Mouse (Mus musculus): ENCODE measurements around the gene Aftph.

Gene Aftph

DNA sequence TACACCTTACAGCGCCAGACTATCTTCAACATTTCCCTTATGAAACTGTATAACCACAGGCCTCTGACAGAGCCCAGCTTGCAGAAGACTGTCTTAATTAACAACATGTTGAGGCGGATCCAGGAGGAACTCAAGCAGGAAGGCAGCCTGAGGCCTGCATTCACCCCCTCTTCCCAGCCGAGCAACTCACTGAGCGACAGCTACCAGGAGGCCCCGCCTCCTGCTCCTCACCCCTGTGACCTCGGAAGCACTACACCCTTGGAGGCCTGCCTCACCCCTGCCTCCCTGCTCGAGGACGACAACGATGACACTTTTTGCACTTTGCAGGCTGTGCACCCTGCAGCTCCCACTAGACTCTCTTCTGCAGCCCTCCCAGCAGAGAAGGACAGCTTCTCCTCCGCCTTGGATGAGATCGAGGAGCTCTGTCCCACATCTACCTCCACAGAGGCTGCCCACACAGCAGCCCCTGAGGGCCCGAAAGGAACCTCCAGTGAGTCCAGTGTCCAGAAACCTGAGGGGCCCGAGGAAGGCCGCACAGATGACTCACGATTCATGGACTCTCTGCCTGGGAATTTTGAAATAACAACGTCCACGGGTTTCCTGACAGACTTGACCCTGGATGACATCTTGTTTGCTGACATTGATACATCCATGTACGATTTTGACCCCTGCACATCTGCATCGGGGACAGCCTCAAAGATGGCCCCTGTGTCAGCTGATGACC lies 93.3 kb downstream of the Aftph start:
- peak; percentile 69 for DNase-seq (ENCODE audit: extremely low spot score)

DNA sequence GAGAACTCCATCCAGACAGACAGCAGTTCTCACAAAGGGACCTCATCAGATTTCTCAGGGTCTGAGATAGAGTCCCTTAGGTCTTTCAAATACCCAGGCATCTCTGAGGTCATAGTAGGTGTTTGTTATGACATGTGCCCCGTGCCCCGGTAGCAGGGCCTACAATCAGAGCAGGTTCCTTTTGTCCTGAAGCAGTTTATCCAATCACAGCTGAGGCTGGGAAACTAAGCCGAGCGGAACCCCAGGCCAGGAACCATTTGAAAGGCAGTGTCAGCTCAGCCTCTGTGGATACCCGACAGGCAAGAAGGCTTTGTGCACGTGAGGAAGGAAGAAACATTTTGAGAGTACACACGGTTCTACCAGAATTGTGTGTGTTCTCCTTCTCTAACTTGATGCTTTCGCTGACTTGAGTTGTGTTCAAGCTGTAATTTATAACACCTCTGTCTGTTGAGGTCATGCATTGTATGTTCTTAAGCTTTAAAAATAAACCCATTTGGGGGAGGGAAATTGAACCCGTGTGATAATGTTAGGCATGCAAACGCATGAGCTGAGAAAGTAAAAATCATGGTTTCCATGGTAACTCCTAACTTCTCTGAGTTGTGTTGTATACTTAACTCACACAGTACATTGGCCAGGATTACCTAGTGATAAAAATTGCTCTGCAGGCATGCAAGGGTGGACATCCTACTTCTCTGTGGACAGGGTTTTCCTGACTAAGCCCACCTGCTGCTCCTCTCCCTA lies 94.2 kb downstream of the Aftph start:
- DNase-seq (ENCODE audit: extremely low spot score), result no peak

DNA sequence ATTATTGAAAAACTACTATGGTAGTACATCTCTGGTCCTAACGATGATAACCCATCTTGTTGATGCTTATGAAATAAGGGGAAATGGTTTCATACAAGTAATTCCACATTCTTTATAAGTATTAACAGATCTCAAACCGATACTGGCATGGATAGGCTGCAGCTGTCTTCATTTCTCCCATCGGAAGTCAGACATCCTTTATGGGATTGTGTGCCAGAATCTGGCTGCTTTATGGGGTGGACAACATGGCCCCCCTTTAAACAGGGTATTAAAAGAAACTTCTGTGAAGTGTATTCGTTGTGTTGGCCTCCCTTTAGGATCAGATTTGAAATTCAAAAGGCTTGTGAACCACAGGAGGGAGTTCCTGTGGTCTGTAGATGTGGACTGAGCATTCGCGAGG lies 95.2 kb downstream of the Aftph start:
- no peak for DNase-seq (ENCODE audit: extremely low spot score)

DNA sequence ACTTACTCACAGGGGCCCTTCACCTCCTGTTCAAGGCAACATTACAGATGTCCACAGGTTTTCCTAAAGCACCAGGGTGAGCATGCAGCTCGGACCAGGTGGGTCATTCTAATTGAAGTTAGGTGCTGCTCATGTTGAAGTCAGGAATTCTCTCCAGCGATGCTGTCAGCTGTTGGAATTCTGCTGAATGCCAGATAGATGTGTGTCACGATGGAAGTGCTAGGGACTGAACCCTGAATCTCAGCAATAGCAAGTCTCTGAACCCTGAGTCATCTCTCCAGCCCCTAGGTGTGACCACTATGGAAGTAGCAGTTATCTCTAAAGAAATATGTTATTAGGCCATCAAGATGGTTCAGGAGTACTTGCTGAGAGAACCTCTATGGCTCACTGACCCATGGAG lies 95.9 kb downstream of the Aftph start:
- DNase-seq (ENCODE audit: extremely low spot score), result no peak

DNA sequence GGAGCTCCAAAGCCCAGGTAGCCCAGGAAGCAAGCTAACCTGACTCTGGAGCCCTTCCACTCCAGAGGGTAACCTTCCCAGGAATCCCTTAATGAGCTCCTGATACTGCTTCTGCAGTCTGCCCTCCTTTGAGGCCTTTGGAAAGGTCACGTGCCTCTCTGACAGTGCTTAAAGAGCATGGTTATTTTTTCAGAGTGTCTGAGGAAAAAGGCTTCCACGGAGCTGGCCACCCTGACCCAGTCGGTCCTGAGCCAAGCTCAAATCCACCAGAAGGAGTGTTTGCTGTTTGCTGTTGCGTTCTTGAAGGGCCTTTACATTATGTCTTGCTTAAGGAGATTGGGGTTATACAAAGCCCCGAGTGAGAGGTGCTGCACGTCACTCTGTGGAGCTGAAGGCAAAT lies 96.5 kb downstream of the Aftph start:
- DNase-seq (ENCODE audit: extremely low spot score), result no peak

DNA sequence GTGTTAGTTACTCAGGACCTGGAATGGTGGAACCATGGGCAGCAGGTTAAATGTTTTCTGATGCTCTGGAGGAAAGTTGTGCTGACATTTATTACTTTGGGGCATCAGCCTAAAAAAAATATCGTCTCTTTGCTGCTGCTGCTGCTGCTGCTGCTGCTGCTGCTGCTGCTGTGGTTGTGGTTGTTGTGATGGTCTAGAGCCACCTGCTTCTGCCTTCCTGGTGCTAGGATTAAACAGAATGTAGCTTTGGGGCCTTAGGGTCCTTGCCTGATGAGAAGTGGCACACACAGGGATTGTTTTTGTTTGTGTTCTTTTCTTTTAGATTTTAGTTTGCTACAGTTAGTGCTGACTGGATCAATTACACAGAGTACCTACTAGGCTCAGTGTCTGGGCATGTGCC lies 97.2 kb downstream of the Aftph start:
- no peak for DNase-seq (ENCODE audit: extremely low spot score)

DNA sequence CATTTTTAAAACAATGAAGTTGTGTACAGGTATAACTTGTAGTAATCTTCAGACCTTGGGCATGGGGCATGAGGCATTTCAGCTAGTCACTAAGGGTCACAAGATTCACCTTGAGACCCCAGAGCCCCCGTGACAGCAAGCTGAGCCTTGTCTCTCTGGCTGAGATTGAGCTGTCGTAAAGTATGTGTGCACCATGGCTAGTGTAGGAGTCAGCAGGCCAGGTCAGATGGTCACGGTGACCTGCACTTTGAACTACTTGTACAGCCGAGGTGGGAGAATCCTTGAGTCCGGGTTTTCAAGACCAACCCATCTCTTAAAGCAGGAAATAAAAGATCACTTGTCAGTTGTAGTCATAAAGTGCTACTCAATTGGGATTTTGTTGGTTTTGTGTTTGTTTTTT lies 98.2 kb downstream of the Aftph start:
- no peak for DNase-seq (ENCODE audit: extremely low spot score)

DNA sequence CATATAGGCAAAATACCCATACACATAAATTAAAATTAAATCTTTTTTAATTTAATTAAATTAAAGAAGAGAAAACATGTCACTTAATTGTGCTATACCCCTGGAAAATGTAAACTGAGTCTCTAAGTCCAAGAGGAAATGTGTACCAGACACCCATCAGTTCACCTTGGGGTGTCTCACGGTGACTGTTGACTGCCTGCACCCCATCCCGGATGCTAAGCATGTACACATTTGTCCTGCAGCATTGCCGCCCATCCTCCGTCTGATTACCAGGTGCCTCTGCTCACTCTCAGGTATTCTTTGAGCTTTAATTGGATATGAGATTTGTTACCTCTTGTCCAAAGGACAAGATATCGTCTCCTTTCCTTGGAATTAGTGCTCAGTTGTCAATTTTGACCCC lies 99.1 kb downstream of the Aftph start:
- DNase-seq (ENCODE audit: extremely low spot score), result no peak

DNA sequence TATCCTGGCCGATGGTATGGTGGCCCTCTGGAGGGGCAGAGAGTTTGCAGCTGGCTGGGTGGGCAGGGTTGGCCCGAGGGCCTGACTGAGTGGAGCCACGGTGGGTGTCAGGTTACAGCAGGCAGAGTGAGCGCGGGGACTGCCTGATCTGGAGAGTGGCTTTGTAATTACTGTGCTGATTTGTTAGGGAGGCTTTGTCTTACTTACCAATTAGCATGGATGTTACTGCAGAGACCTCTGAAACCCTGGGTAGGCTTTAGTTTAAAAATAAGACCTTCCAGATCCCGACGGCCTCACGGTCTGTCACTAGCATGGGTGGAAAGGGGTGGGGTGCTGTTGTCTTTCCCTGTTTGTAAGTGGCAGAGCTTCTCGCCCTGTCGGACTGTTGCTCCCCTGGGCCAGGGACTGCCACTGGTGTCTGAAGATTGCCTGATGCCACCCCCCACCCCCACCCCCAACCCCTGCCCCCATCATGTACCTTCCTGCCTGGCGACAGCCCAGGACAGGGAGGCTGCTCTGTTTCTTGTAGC lies 101.4 kb downstream of the Aftph start:
- peak; percentile 81 for DNase-seq (ENCODE audit: extremely low spot score)

DNA sequence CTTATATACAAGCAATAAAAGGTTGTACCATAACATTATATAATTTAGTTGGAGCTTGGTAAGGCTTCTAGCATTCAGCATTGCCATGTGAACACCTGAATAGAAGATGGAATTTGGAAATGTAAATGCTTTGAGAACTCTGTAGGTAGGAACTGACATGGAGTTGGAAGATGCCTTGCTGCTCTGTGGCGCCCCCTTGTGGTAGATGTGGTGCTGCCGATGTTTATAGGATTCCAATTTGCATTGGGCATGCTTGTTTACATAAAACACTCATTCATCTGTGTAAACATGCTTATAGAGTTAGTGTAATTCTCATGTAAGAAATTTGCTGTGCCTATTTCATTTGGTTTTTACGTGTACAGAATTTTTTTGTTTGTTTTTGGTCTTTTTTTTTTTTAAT lies 102.5 kb downstream of the Aftph start:
- DNase-seq (ENCODE audit: extremely low spot score), result peak; percentile 74

DNA sequence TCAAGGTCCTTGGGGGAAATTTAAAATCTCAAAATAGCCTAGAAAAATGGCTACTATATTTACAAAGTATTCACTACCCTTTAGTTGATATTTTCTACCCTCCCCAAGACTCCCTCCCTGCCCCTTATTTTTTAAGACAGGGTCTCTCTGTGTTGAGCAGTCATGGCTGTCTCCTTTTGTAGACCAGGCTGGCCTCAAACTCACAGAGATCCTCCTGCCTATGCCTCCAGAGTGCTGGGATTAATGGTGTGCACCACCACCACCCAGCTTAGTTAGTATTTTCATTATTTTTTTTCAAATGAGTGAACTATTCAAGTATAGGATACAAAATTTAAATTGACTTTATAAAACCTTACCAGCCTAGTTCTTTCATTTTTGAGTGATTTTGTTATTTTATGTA lies 104.3 kb downstream of the Aftph start:
- no peak for DNase-seq (ENCODE audit: extremely low spot score)

DNA sequence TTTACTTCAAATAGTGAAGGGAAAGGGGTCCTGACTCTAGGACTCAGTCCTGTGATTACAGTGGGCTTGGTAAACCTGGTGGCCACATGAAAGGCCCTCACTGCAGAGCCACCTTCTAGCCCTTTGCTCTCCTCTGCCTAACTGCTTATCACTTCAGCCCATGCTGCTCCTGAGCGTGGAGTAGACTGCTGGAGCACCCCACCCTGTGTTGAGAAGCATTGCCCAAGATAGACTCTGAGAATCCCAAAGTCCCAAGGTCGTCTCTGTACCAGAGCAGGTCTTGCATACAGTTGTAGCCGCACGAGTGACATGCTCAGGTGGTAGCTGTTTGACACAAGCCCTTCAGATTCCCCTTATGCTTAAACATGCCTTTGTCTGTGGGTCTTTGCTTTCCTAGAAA lies 105.3 kb downstream of the Aftph start:
- DNase-seq (ENCODE audit: extremely low spot score), result no peak

DNA sequence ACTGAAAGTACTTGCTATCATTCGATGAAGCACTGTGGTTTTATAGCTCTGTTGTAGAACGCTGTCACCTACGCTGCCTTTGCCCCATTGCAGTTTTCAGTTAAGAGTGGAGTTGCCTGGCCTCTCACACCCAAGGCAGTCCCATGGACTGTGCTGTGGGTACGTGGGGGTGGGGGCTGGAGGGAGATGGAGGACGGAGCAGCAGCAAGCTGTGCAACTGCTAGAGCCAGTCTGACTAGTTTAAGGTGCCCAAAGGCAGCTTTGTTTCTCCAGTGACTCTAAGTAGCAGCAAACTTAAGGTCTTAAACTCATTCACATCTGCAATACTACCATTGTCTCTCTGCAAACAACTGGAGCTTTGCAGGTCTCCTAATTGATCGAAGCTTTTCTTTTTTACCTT lies 105.7 kb downstream of the Aftph start:
- no peak for DNase-seq (ENCODE audit: extremely low spot score)

Measured in embryo, embryonic 9.5 days (tissue).